Mouse (Mus musculus) stomach, embryonic 16.5 days (tissue): ENCODE measurements around the gene Ttn. TPM values are rescaled to one million over a fixed set of nuclear protein-coding genes. Genes with fewer than 3 reads are reported as not detected.

Experiments used
- ATAC-seq: fragments of 200-750 bp; cut with Nextera tagmentation; 2 replicates; pipeline ENCODE4 v1.8.0; 2017; ENCODE audit warnings: moderate number of reproducible peaks, moderate TSS enrichment; ENCODE audit not compliant: insufficient read depth, low FRiP score
- H3K27ac ChIP-seq: fragments of 300-500 bp; sonication (generic); 2 replicates; pipeline ENCODE4 v1.5.1; 2014; ENCODE audit warnings: low read length
- H3K27me3 ChIP-seq: fragments of 300-500 bp; sonication (generic); 2 replicates; pipeline ENCODE4 v1.6.1; 2014; ENCODE audit warnings: low read length, control low read depth, mixed read lengths; ENCODE audit not compliant: control insufficient read depth, insufficient read depth
- H3K36me3 ChIP-seq: fragments of 300-500 bp; sonication (generic); 2 replicates; pipeline ENCODE4 v1.6.1; 2014; ENCODE audit warnings: low read length; ENCODE audit not compliant: control insufficient read depth, insufficient read depth
- H3K4me1 ChIP-seq: fragments of 300-500 bp; sonication (generic); 2 replicates; pipeline ENCODE4 v1.6.1; 2014; ENCODE audit warnings: low read length, control low read depth, mixed read lengths; ENCODE audit not compliant: control insufficient read depth, insufficient read depth
- H3K4me2 ChIP-seq: fragments of 300-500 bp; sonication (generic); 2 replicates; pipeline ENCODE4 v1.6.1; 2014; ENCODE audit warnings: low read depth, low read length, mixed read lengths
- H3K4me3 ChIP-seq: fragments of 300-500 bp; sonication (generic); replicated peaks from 2 replicates; pipeline ENCODE4 v1.5.1; 2014; ENCODE audit warnings: mild to moderate bottlenecking, low read length
- H3K9ac ChIP-seq: fragments of 300-500 bp; sonication (generic); 2 replicates; pipeline ENCODE4 v1.6.1; 2014; ENCODE audit warnings: low read length
- H3K9me3 ChIP-seq: fragments of 300-500 bp; sonication (generic); replicated peaks from 2 replicates; pipeline ENCODE4 v1.6.1; 2016; ENCODE audit warnings: low read length, control low read depth; ENCODE audit not compliant: control insufficient read depth
- WGBS: fragments of 180-500 bp; shearing (Covaris S2); extraction: QIAGEN DNeasy Blood & Tissue Kit; methylation state at CpG from one replicate; pipeline ENCODE4 v1.1.7; 2014; 5-methylcytosine and 5-hydroxymethylcytosine counted together
- polyA plus RNA-seq: library from polyadenylated mRNA; unstranded; fragments of >200 nt; fragmentation: Nextera tagmentation; extraction: Ambion mirVana; gene quantifications from 2 replicates; pipeline ENCODE4 v1.2.1, GENCODE M21; 2015

Ttn gene
- polyA plus RNA-seq, 1 experiment from 2014 or later, result 45.3 TPM

DNA sequence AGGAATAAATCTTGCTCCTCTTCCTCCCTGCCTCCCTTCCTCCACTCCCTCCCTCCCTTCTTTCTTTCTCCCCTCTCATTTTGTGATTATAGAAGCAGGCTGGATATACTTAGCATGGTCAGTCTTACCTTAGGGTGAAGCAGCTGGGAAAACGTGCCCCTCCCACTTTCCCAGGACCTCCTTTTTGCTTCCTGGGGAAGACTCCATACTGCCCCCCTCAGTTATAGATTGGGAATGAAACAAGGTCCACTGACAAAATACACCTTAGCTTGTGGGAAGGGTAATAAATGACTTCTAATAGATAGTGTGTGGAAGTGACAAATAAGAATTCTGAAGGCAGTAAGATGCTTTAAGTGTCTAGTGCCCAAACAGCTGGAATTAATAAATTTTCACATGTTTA is 326.4 kb downstream of the Ttn start:
- no peak overlapping the region for H3K27ac ChIP-seq
- no peak for ATAC-seq
- no peak overlapping the region for H3K9ac ChIP-seq
- H3K4me1 ChIP-seq, result no peaks in the 10 kb centered on the region
- H3K4me3 ChIP-seq, result no peak overlapping the region
- WGBS, result 9% methylated on average over 1 of the region's 1 CpGs
- no peaks in the 10 kb centered on the region for H3K36me3 ChIP-seq
- H3K9me3 ChIP-seq, result no peaks in the 10 kb centered on the region
- H3K4me2 ChIP-seq, result no peak overlapping the region
- no peaks in the 10 kb centered on the region for H3K27me3 ChIP-seq

DNA sequence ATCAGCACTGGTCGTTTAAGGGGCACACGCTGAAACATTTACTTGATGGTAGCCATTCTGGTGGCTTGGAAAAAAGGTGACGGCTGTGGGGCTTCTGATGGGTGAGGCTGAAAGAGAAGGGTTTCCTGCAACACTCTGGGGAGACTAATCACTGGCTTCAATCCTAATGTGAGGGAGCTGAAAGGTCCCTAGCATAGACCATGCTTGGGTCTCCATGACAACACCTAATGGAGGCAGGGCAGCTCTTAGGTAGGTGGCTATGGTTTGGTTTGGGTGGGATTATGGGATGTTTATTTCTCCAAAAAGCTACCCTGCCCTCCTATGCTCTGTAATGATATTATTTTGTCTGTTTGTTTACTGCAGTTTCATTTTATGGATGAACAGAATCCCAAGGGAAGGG is 326.9 kb downstream of the Ttn start:
- ATAC-seq, result no peak
- H3K27ac ChIP-seq, result no peak overlapping the region
- no peak overlapping the region for H3K9ac ChIP-seq
- H3K9me3 ChIP-seq, result no peaks in the 10 kb centered on the region
- H3K36me3 ChIP-seq, result no peaks in the 10 kb centered on the region
- no peak overlapping the region for H3K4me2 ChIP-seq
- WGBS, result 79% methylated on average over 3 of the region's 3 CpGs
- H3K4me3 ChIP-seq, result no peak overlapping the region
- H3K4me1 ChIP-seq, result no peaks in the 10 kb centered on the region
- H3K27me3 ChIP-seq, result no peaks in the 10 kb centered on the region

DNA sequence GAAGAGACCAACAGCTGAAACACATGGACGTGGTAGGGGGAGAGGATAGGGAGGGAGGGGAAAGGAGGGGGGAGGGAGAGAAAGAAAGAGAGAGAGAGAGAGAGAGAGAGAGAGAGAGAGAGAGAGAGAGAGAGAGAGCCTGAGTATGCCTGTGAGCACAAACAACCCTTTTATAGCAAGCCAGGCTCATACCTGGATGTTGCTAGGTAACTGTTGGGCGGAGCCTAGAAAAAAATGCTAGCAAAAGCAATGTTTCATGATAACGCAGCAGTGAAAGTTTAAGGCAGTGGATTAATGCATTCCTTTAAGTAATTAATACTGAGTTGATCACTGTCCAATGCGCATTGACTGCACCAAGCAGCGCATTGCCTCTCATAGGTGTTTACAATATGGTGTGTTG is 327.7 kb downstream of the Ttn start:
- H3K4me2 ChIP-seq, result no peak overlapping the region
- no peaks in the 10 kb centered on the region for H3K27me3 ChIP-seq
- H3K9ac ChIP-seq, result no peak overlapping the region
- H3K9me3 ChIP-seq, result no peaks in the 10 kb centered on the region
- ATAC-seq, result 0 out of 2 replicates have a peak, but pooled peaks have one; percentile 37
- no peak overlapping the region for H3K27ac ChIP-seq
- no peak overlapping the region for H3K4me3 ChIP-seq
- 65% methylated on average over 5 of the region's 5 CpGs for WGBS
- no peaks in the 10 kb centered on the region for H3K4me1 ChIP-seq
- no peaks in the 10 kb centered on the region for H3K36me3 ChIP-seq

Other genes starting within 250 kb of the Ttn start
- 12.1 and 12.9 TPM in 2 replicates for gene Ccdc141, start 188.1 kb upstream of the Ttn start, polyA plus RNA-seq